In genomic region chr5:92811761-92812160, GRCm38 (mm10) we compare ENCODE assay signal across 8 mouse cellular contexts.
DNase-seq lines count a peak whose midpoint lies in the region; ATAC-seq and TF ChIP-seq lines count a peak whose summit lies in the region.

No protein-coding gene starts in this region.

- TF ChIP-seq POLR2A in ES-Bruce4 (IDR thresholded peaks at IDR 0.05; ENCODE audit: insufficient read depth, low read length) = no peak

- H3K4me3 ChIP-seq in ES-Bruce4 (ENCODE audit: low read depth, low read length) = peak overlapping the region; percentile 16; the same call in 1 of the 2 replicates
- peak overlapping the region in 1 of 2 experiments; percentile 4; a peak in 1 of 4 replicates for H3K4me3 ChIP-seq in heart, embryonic 14.5 days (ENCODE audit: control insufficient read depth in 1 of 2, insufficient read depth in 1 of 2, low read depth in 1 of 2, low read length in 2 of 2)

- H3K4me1 ChIP-seq in ES-Bruce4 (ENCODE audit: control insufficient read depth, insufficient read depth, low read length) = peaks cover 4% of the 10 kb centered on the region
- peaks cover 18 to 28% of the 10 kb centered on the region in 2 experiments for H3K4me1 ChIP-seq in heart, embryonic 14.5 days (ENCODE audit: control insufficient read depth in 2 of 2, insufficient read depth in 2 of 2, low read length in 2 of 2)

- peak overlapping the region; percentile 48 for H3K4me2 ChIP-seq in heart, embryonic 14.5 days (ENCODE audit: low read length)

- peak overlapping the region; percentile 93 for H3K27ac ChIP-seq in ES-Bruce4 (ENCODE audit: insufficient read depth, low read length)
- peak overlapping the region; percentile 75 to 83 for H3K27ac ChIP-seq in heart, embryonic 14.5 days (replicated peaks in 1 of 2; ENCODE audit: control insufficient read depth in 1 of 2, insufficient read depth in 1 of 2, low read depth in 2 of 2, low read length in 2 of 2)

- WGBS in heart, embryonic 14.5 days = 33% methylated on average over 7 of the region's 7 CpGs

- no peak for TF ChIP-seq CTCF in ES-Bruce4 (IDR thresholded peaks at IDR 0.05; ENCODE audit: low read depth, low read length)

- no peaks in the 10 kb centered on the region for H3K36me3 ChIP-seq in ES-Bruce4 (ENCODE audit: control insufficient read depth, insufficient read depth, low read length, poor library complexity, severe bottlenecking)
- H3K36me3 ChIP-seq in heart, embryonic 14.5 days (ENCODE audit: control insufficient read depth, insufficient read depth, low read length) = no peaks in the 10 kb centered on the region

- H3K9ac ChIP-seq in ES-Bruce4 (ENCODE audit: low read depth, poor library complexity, severe bottlenecking) = peak overlapping the region; percentile 15; the same call in 1 of the 2 replicates
- H3K9ac ChIP-seq in heart, embryonic 14.5 days (ENCODE audit: low read length) = peak overlapping the region; percentile 52

- peak; percentile 31 for DNase-seq in brain, adult 2 months (ENCODE audit: low read depth, low spot score)
- peak; percentile 50 to 72 for DNase-seq in kidney, postnatal 25 days
- DNase-seq in frontal cortex, adult 2 months (ENCODE audit: extremely low spot score in 1 of 2, low spot score in 1 of 2) = no peak
- no peak for DNase-seq in frontal cortex, postnatal 14 days (ENCODE audit: low spot score in 2 of 2)
- DNase-seq in testis, postnatal 10 days (ENCODE audit: low spot score) = no peak

- TF ChIP-seq EP300 in ES-Bruce4 (IDR thresholded peaks at IDR 0.05; ENCODE audit: insufficient read depth, low read depth, low read length) = no peak

- ATAC-seq in heart, embryonic 14.5 days (ENCODE audit: insufficient number of reproducible peaks, insufficient read depth, low FRiP score, low read depth) = no peak
- no peak for ATAC-seq in erythroblast, adult 5-6 weeks (replicated peaks; ENCODE audit: low FRiP score, poor library complexity, severe bottlenecking)

- no peaks in the 10 kb centered on the region for H3K9me3 ChIP-seq in ES-Bruce4 (replicated peaks; ENCODE audit: control insufficient read depth, insufficient read depth, low read length, poor library complexity, severe bottlenecking)
- no peaks in the 10 kb centered on the region for H3K9me3 ChIP-seq in heart, embryonic 14.5 days (ENCODE audit: control insufficient read depth, low read length)

- H3K27me3 ChIP-seq in ES-Bruce4 (ENCODE audit: control insufficient read depth, insufficient read depth, low read length, poor library complexity, severe bottlenecking) = no peaks in the 10 kb centered on the region
- H3K27me3 ChIP-seq in heart, embryonic 14.5 days (ENCODE audit: control insufficient read depth, insufficient read depth, low read length) = 0 out of 2 replicates have a peak, but pooled peaks cover 3% of the 10 kb centered on the region

Comparison
In these comparisons a context has a peak if more than half of its experiments do, and no peak if none do; other contexts are left out.
1. DNase-seq: peak in brain, adult 2 months (single experiment) and kidney, postnatal 25 days (2 of 2); none in frontal cortex, adult 2 months (0 of 2), frontal cortex, postnatal 14 days (0 of 2) and testis, postnatal 10 days (single experiment).